Mouse (Mus musculus) sigmoid colon, adult 10 weeks (tissue): ENCODE data around the gene Zfp879. TPM values are rescaled to one million over a fixed set of nuclear protein-coding genes. Genes with fewer than 3 reads are reported as not detected.

Experiments
- polyA plus RNA-seq: library from polyadenylated mRNA; stranded (reverse); fragments of 350-450 nt; fragmentation: Illumina TruSeq; extraction: RNeasy Lipid Tissue Mini Kit (QIAGEN cat#74804); gene quantifications from one replicate; pipeline ENCODE4 v1.2.3, GENCODE M21; 2014; ENCODE audit warnings: low read depth, low replicate concordance

Gene Zfp879
- polyA plus RNA-seq: 1.5 TPM

DNA sequence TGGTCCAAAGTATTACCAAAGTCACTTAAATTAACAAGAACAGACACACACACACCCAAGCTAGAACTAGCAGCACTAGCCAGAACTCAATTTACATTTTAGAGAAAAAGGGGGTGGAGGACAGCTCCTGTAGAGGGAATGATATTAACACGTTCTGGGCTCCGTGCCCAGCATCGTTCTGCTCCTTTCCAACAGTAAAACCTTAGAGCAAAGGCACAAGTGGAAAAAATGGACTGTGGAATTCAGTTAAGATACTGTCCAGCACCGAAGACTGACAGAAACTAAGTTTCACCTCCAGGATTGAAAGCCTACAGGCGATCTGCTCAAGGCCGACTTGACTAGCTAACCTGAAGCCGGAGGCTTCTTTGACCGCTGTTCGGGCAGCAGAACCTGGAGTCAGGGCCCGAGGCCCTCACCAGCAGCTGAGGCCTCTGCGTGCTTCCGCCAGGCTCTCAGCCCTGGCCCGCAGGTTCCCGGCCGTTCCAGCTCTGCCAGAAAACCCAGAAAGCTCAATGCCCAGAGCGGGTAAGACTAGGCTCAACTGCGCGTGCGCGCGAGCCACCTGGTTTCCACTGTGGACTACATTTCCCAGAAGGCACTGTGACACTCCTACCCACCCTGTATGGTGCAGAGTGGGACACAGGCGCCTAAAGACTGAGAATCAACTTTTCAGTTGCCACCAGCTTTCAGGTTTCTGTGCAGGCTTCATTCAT is at the start of gene Zfp879:
Gene Zfp879 (minus strand): TSS at position 530 of the 713 bp plus-strand sequence.

DNA sequence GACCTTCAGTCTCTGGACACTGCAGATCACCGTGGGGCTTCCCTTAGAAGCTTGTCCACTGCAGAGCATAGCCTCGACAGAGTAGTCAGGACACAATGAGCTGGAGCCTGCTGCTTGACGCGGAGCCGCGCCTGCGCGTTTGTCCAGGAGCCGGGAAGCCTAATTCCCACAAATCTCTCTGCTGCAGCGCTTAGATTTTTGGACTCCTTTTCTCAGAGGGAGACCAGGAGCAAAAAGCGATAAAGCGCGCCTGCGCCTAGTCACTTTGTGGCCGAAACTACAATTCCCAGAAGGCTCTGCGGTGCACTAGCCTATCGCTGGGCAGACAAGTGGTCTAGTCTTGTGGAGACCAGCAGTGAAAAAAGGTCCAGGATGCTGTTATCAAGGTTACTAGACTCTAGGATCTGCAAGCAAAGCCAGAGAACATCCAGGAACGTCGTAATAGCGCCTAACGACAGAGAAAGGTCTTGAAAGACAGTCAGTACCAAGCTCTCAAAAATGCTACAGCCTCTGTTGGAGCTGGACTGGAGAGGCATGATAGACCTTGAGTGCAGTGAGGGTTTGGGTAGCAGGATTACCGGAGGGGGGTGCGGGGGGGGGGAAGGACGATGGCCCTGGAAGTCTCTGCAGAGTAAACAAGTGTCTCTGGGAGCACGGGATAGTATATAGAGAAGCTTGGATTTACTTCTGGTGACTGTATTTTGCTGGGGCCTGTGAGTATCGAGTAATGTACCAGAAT is 46.2 kb upstream of the Zfp879 start, which contains the start of gene Zfp454:
Gene Zfp454 (minus strand): TSS at position 262 of the 739 bp plus-strand sequence.

DNA sequence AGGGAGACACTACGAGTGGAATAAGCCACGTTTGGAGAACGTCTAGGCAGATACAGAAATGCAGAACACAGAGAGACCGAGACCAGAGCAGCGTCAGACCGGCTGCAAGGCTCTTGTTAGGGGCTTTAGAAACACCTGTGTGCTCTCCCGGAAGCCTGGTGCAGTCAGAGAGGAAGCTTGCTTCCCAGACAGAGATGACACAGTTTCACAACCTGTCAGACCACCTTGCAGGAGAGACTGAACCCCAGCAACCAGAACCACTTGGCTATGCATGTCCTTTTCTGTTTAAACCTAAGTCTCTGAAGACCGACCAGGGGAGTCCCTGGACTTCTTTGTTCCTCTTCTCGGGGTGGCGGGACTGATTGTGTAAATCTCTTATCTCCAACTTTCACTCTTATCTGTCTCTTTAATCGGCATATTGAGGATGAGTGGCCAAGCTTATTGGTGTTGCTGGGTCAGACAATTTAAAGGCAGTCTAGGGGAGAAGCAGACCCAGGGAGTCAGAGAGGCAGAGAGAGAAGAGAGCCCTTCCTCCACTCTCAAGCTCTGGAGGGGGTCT is 8.9 kb upstream of the Zfp879 start, which contains the start of gene Grm6:
Gene Grm6 (plus strand): TSS at position 509 of the 559 bp plus-strand sequence.

DNA sequence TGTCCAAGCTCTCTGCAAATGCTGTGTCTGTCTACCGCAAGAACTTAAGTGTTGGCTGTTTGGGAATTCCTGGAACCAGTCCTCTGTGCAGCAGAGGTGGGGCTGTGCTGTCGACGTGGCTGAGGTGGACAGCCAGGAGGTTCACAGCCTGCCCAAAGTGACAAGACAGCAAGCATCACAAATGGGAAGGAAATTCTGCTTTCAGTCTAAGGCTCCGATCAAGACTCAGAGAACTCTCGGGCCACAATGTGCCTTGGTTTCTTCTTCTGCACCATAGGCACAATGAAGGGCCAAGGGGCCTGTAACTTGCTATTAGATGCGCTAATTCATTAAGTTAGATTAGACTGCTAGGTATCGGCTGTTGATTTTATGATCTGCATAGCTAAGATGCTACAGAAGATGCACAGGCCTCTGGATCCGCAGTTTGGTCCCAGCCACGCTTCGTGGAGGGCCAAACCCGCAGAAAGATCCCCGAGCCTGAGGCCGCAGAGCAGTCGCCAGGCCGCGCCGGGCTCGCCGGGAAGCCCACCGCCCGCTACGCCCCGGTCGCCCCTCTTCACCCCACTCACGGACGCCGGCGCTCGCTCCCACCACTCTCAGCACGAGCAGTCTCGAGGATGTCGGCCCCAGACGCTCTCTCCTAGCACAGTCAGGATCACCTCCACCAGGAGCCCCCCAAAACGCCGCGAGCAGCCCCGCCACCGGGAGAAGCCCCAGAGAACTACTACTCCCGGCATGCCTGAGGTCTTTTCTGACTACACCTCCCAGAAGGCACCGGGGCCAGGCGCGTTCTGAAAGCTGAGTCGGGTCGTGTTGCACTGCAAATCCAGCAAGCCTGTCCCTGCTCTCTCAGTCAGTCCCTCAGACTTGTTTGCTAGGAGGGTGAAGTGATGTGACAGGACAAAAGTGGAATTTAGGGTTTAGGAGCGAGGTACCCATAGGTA is 14.1 kb downstream of the Zfp879 start, which contains the start of gene Zfp354c:
Gene Zfp354c (minus strand): TSS at position 715 of the 944 bp plus-strand sequence.

Other genes with a start within 250 kb of the Zfp879 start
- 4.1 TPM for gene Adamts2, start 239.5 kb downstream of the Zfp879 start, polyA plus RNA-seq
- gene Zfp354c, start 13.8 kb downstream of the Zfp879 start, polyA plus RNA-seq: 6.9 TPM
- not detected for gene Grm6, start 9.1 kb upstream of the Zfp879 start, polyA plus RNA-seq
- 1.5 TPM for gene Zfp454, start 46.1 kb upstream of the Zfp879 start, polyA plus RNA-seq
- gene Zfp2, start 74.6 kb upstream of the Zfp879 start, polyA plus RNA-seq: 11.9 TPM
- gene Zfp354b, start 90.1 kb upstream of the Zfp879 start, polyA plus RNA-seq: 1.9 TPM
- not detected for gene 4933414I15Rik, start 102.2 kb upstream of the Zfp879 start, polyA plus RNA-seq
- gene Prop1, start 112.2 kb upstream of the Zfp879 start, polyA plus RNA-seq: not detected
- gene Olfr1378, start 125.0 kb upstream of the Zfp879 start, polyA plus RNA-seq: not detected
- not detected for gene Olfr1377, start 140.4 kb upstream of the Zfp879 start, polyA plus RNA-seq
- not detected for gene Olfr51, start 162.0 kb upstream of the Zfp879 start, polyA plus RNA-seq
- gene Olfr54, start 172.7 kb upstream of the Zfp879 start, polyA plus RNA-seq: not detected
- not detected for gene Olfr1375, start 206.6 kb upstream of the Zfp879 start, polyA plus RNA-seq
- gene Zfp354a, start 217.7 kb upstream of the Zfp879 start, polyA plus RNA-seq: 9.4 TPM